Mouse (Mus musculus) adrenal gland, postnatal 14 days (tissue): ENCODE data around the gene Ctsw. TPM values are rescaled to one million over a fixed set of nuclear protein-coding genes. Genes with fewer than 3 reads are reported as not detected.
A peak's percentile ranks its signal among the peaks of the same experiment; 100 is the strongest.

Experiments used
- DNase-seq: peaks from one replicate; pipeline ENCODE4 v3.0.0; 2021; ENCODE audit warnings: mixed read lengths
- total RNA-seq: library from RNA; stranded (reverse); gene quantifications from 2 replicates; pipeline ENCODE4 v1.2.3, GENCODE M21; 2021

The Ctsw gene
- total RNA-seq, 1 experiment from 2014 or later, result 0.85 TPM

GRCm38 (mm10) chr19:5463212-5463611, 5.1 kb downstream of the Ctsw start:
- no peak for DNase-seq

- no peak for DNase-seq
Observed at GRCm38 (mm10) chr19:5461411-5461810, 6.9 kb downstream of the Ctsw start.

- DNase-seq, result peak; percentile 94
Observed at GRCm38 (mm10) chr19:5460465-5460911, 7.8 kb downstream of the Ctsw start, which contains the start of gene Fibp. Gene Fibp (plus strand): TSS chr19:5460615.

DNA sequence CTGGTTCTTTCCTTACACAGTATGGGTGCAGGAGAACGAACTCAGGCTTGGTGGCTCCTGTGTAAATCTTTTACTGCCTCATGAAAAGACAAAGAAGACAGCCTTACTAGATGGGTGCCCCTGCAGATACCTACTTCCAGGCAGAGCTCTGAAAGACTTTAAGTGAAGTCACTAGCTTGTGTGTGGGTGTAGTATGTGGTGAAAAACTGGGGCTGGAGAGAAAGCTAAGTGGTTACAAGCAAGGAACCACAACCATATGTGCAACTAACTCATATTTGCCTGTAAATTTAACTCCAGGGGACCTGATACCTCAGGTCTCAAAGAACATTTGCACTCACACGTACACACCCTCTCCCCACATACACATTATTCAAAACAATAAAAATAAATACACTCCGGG, 8.4 kb downstream of the Ctsw start:
- DNase-seq, result no peak

- no peak for DNase-seq
Observed at GRCm38 (mm10) chr19:5459019-5459418, 9.3 kb downstream of the Ctsw start.

GRCm38 (mm10) chr19:5457746-5458442, 10.4 kb downstream of the Ctsw start, which contains the start of gene Ccdc85b:
Gene Ccdc85b (minus strand): TSS chr19:5457894.
- DNase-seq, result peak; percentile 51

DNA sequence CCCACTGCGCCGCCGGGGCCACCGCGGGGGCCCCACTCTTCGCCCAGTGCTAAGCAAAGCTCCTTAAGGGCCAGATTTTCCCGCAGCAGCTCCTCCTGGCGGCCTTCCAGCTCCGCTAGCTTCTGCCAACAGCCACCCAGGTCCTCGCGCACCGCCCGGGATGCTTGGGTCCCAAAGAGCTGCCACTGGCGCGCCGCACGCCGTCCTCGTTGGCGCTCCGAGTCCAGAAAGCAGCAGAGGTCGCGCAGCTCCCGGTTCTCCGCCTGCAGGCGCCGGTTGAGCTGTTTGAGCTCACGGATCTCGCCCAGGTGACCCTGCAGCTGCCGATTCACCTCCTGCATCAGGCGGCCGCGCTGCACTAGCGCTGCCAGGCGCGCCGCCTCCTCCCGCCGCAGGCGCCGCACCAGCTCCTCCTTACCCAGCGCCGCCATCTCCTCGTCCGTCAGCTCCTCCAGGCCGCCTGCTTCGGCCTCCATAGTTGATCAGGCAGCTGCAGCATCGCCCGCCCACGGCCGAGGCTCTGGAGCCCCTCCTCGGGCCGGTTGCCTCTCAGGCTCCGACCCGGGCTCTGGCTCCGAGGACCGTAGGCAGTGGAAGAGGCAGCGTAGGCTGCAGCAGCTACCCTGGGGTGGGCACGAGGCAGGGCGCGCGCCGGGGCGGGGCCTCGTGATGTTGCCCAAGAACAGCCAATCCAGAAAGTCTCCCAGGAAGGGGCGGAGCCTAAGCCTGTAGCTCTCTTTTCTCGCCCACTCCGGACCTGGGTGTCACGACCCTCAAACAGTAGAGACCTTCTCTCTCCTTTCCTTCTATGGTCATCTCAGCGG, 11.2 kb downstream of the Ctsw start:
- DNase-seq, result peak; percentile 97

DNA sequence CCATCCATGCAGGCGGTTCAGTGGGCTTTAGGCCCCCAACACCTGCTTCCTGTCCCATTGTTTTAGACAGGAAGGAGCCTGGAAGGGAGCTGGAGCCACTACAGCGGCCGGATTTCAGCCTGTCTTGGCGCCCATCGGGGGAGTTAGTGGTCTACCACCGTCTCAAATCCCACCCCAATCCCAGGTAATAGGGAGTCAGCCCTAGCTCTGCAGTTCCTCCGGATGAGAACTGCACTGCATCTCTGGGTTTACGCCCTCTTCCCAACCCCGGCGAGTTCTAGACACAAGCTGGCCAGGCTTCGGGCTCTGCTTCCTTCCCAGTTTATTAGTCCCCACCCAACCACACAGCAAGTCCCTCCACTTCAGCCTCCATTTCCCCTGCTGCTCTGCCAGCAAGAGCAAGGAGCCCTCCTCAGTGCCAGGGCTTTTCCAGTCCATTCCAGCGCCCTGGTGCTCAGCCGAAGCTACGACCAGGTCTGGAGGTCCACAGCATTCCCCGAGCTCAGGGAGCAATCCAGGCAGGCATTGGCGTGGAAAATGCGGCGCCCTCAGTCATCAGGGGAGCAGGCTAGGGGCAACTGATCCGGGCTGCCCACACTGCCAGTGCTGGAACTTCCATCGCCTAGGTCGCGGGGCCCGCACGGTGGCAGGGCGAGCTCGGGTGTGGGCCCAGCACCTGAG, 11.9 kb downstream of the Ctsw start:
- DNase-seq, result peak; percentile 45

DNA sequence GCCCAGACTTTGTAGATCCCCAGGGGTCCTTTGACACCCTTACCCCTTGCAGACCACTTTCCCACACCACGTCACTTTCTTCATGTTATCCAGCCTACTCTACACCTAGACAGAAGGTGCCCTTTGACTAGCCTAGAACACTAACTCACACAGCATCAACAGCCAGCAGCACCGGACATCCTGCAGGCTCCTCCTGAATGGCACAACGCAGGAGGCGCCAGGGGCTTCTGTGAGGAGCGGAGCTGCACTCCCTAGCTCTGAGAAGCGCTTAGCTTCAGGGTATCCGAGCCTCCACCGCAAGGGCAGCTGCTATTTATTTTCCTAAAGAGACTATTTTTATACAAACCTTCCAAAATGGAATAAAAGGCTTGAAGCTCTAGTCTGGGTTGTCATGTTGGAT, 12.7 kb downstream of the Ctsw start:
- no peak for DNase-seq

DNA sequence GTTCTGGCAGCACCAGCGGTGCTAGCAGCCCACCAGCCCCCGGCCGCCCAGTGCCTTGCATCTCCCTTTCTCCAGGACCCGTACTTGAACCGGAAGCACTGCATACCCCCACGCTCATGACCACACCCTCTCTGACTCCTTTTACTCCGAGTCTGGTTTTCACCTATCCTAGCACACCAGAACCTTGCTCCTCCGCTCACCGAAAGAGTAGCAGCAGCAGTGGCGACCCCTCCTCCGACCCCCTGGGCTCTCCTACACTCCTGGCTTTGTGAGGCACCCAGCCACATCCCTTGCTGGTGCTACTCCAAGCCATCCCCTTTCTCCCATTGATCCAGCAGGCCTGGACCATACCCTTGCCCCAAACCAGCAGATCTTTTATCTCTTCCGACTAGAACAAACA, 13.3 kb downstream of the Ctsw start:
- DNase-seq, result no peak

GRCm38 (mm10) chr19:5451766-5452165, 16.5 kb downstream of the Ctsw start:
- no peak for DNase-seq

GRCm38 (mm10) chr19:5449673-5450072, 18.6 kb downstream of the Ctsw start:
- no peak for DNase-seq

DNA sequence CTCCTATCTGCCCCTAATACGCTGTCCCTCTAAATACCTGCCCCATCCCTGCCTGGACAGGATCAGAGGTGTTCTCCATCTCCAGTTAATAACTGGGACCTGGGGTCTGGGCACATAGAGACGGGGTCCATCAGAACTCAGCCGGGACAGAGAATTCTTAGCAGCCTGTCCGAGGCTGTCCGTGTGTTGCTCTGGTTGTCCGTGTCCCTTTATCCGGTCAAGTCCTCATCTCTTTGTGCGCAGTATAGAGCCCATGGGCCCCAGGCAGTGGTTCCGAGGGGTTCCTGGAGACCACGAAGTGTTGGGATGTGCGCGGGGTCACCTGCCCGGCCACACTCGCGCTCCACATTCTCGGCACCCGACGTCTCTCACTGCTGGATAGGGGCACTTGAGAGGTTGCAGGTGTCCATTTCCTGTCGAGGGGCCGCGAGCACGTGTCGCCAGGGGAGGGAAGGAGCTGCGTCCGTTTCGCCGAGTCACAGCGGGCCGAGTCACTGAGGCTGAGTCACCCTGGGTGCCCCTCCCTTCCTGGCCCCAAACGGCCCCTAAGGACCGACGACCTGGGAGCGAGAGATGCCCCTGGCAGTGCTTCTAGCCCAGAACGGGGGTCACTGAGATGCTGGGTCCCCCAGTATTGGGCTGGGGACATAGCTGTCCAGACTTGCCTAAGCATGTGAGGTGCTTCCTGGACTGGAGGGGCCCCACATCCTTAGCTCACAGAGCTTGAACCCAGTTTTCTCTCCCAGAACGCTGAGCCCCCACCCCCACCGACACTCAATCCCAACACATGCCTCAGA, 19.8 kb downstream of the Ctsw start:
- DNase-seq, result peak; percentile 62

DNA sequence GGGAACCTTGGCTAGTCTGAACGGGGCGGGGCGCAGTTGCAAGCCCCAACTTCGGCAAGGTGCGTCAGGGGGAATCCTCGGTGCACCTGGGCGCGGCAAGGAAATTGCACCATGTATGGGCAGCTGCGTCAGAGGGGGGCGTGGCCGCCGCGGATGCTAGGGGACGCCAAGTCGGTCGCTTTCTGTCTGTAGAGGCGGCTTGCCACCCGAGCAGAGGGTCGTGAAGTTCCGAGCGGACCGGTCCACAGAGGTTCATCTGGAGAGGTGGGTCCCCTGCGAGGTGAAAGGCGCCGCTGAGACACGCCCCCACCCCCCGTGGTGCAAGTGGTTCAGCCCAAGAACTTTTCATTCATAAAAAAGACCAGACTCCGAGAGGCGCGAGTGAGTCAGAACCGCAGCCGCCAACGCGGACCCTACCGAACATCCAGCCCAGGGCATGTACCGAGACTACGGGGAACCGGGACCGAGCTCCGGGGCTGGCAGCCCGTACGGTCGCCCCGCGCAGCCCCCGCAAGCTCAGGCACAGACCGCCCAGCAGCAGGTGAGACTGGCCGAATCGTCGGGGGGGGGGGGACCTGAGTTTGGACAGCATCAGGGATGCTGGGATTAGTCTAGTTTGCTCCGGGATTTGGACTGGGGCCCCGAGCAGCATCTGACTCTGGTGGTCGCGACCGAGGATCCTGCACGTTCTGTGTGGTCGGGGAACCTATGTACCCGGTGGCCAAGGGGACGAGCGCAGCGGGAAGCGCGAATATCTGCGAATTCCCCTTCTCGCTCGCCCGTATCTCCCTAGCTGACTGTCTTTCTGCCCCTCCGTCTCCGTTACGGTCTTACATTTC, 20.6 kb downstream of the Ctsw start, which contains the start of gene Fosl1:
TSS of gene Fosl1 (plus strand) at position 33 of the 839 bp plus-strand sequence.
- peak; percentile 81 for DNase-seq

GRCm38 (mm10) chr19:5445747-5446146, 22.6 kb downstream of the Ctsw start:
- no peak for DNase-seq

DNA sequence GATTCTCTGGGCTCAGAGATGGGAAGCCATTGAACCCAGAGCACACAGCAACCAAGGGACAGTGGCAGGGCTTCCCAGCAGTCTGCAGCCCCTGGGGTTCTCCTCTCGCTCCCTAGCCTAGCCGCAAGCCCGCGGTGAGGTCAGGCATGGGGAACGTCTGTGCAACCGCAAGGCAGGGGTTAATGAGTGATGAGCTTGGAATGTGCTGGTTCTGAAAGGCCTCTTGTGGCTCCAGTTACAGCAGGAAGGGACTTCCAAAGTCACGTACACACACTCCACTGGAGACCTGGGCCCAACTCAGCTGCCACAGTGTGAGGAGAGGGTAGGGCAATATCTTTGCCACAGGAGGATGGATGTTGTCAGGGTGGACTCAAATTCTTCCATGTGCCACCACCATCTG, 23.4 kb downstream of the Ctsw start:
- DNase-seq, result no peak

- no peak for DNase-seq
Observed at GRCm38 (mm10) chr19:5444371-5444908, 23.9 kb downstream of the Ctsw start.

DNA sequence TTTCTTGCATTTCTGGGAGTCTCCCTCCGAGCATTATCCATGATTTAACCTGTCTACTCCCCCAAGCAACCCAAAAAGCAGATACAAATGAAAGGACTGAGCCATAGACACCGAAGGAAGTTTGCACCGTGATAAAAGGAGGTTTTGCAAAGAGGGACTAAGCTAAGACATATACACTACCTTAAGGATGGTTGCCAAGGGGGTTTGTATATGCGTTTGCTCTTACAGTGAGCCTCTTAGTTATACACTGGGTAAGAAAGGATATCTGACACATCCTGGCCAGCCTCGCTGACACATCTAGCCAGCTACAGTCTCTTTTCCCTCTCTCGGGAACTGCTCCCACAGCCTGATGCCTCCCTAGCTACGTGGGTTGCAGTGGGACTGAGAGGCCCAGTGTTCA, 34.4 kb downstream of the Ctsw start:
- DNase-seq, result no peak

GRCm38 (mm10) chr19:5432992-5433852, 35.1 kb downstream of the Ctsw start:
- peak; percentile 84 for DNase-seq
